Mouse (Mus musculus): Measurements from ENCODE around the gene Hist2h2bb. TPM values are rescaled to one million over a fixed set of nuclear protein-coding genes. Genes with fewer than 3 reads are reported as not detected.
"Not testable (repeated sequence)": the region's sequence is repeated elsewhere in the genome, so short reads cannot be mapped to it uniquely, and the experiment has no call there.

Hist2h2bb gene
- polyA plus RNA-seq, 1 experiment from 2014 or later: 7.7 TPM

DNA sequence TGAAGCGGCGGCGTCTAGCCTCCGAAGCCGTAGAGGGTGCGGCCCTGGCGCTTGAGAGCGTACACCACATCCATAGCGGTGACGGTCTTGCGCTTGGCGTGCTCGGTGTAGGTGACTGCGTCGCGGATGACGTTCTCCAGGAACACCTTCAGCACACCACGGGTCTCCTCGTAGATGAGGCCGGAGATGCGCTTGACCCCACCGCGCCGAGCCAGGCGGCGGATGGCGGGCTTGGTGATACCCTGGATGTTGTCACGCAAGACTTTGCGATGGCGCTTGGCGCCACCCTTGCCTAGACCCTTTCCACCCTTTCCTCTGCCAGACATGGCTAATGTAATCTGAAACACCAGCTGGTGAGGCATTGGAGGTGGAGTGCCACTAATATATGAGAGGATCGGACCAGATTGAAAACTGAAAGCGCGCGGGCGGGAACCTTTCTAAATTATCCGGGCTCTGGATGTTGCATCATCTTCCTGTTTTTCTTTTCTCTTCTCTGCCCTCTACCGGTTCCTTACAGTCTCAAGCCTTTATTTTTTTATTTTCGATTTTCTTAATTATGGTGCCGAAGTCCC is 6.5 kb upstream of the Hist2h2bb start, which contains the start of gene Hist2h4:
TSS of gene Hist2h4 (minus strand) at position 333 of the 572 bp plus-strand sequence.
- H3K36me3 ChIP-seq: no peaks in the 10 kb centered on the region
- under 1% methylated on average over 40 of the region's 40 CpGs for WGBS
- H3K27ac ChIP-seq: peak within 1 kb of the TSS; percentile 97
- H3K4me3 ChIP-seq: peak within 1 kb of the TSS; percentile 64
- H3K27me3 ChIP-seq (ENCODE audit: insufficient read depth, poor library complexity, severe bottlenecking): no peaks in the 10 kb centered on the region
- peak; percentile 98 for DNase-seq (ENCODE audit: low spot score)
- peaks cover 31% of the 10 kb centered on the region for H3K4me1 ChIP-seq
- H3K9me3 ChIP-seq: no peaks in the 10 kb centered on the region

DNA sequence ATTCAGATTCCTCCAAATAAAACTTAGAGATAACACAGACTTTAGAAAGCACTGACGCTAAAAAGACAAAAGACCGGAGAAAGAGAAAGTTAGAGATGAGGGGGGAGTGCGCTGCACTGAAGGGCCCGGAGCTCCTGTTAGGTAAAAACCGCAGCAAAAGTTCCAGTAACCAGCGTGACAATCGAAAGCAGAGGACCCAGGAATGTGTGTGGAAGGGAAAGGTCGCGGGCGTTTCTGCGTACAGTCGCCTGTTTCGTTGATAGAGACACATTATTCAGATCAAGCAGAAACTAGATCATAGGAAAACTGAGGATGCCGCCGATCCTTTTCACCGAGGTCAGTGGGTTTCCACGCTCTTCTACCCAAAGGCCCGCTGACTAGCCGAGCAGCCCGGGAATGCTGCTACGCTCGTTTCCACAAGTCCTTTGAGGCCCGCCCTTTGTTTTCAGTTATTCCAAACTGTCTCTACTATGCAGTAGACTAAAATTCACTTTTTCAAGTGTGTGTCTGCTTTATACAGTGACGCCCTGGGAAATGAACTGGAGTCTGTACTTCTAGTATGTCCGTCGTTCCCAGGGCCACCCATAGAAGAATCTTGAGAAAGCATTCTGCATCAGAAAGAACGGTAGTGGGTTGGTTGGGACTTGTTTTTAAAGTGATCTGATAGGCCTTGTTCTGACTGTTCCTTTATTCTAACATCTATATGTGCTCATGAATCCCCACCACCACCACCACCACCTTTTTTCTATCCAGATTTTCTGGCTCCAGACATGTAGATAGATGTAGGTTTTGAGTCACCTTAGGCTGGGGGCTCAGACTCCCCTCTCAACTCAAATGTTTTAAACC is 5.8 kb upstream of the Hist2h2bb start:
- Histone ChIP-seq H3K27ac (peak overlapping the region; percentile 97), H3K36me3 (no peaks in the 10 kb centered on the region), H3K9me3 (no peaks in the 10 kb centered on the region), H3K4me1 (peaks cover 32% of the 10 kb centered on the region), H3K27me3 (ENCODE audit: insufficient read depth, poor library complexity, severe bottlenecking) (no peaks in the 10 kb centered on the region), H3K4me3 (peak overlapping the region; percentile 64)
- DNase-seq (ENCODE audit: low spot score): peak; percentile 82
- WGBS: 13% methylated on average over 27 of the region's 27 CpGs

DNA sequence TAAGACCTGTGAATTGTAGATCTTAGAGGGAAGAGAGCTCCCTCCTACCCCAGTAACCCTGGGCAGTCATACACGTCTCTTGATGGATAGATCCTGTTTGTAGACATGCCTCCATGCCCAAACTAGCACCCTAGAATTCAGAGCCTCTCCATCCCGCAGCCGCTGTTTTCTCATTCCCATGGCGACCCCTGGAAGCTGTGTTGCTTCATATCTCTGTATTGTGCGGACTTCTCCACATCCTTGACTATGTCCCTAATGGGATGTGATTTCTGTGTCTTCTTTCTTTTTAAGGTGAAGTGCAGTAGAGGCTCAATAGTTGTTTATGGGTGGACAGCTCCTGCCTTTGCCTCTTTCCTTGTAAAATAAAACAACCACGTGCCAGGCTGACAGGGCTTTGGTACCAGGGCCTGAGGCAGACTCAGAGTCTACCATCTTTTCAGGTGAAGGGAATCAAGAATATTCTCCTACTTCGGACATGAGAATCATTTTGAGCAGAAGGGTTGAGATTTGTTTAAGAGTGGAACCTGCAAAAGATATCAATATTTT is 5.1 kb upstream of the Hist2h2bb start:
- no peaks in the 10 kb centered on the region for H3K36me3 ChIP-seq
- no peaks in the 10 kb centered on the region for H3K9me3 ChIP-seq
- H3K27me3 ChIP-seq (ENCODE audit: insufficient read depth, poor library complexity, severe bottlenecking): no peaks in the 10 kb centered on the region
- no peak for DNase-seq (ENCODE audit: low spot score)
- 78% methylated on average over 7 of the region's 7 CpGs for WGBS
- H3K4me1 ChIP-seq: peaks cover 32% of the 10 kb centered on the region
- H3K27ac ChIP-seq: peak overlapping the region; percentile 97
- peak overlapping the region; percentile 64 for H3K4me3 ChIP-seq

DNA sequence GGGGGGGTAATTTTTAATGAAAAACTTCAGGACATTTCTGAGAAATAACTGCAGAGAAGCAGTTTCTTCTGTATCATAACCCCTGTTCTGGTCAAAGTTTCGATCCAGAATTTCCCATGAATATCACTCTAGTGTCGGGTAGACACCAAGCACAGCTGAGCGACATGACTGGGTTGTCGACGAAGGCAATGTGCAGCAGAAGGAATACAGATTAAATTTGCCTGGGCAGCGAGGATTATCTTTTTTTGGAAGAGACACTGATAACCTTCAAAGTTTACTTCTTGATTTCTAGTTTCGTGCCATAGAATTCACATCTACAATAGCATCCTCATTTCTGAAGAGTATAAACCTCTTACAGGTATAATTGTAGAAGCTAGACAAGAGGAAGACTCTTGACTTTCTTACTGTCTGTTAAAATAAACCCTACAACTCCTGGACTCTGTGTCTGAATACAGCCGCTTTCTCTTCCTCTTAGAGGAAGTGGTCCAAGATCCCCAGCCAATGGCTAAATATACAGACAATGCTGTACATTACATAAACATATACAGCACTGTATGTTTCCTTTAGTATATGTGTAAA is 3.3 kb upstream of the Hist2h2bb start:
- H3K27me3 ChIP-seq (ENCODE audit: insufficient read depth, poor library complexity, severe bottlenecking): no peaks in the 10 kb centered on the region
- H3K9me3 ChIP-seq: no peaks in the 10 kb centered on the region
- WGBS: 63% methylated on average over 8 of the region's 8 CpGs
- H3K4me1 ChIP-seq: peaks cover 34% of the 10 kb centered on the region
- no peak for DNase-seq (ENCODE audit: low spot score)
- H3K4me3 ChIP-seq: no peak overlapping the region
- no peak overlapping the region; the same call in 1 of the 2 replicates for H3K27ac ChIP-seq
- no peaks in the 10 kb centered on the region for H3K36me3 ChIP-seq

DNA sequence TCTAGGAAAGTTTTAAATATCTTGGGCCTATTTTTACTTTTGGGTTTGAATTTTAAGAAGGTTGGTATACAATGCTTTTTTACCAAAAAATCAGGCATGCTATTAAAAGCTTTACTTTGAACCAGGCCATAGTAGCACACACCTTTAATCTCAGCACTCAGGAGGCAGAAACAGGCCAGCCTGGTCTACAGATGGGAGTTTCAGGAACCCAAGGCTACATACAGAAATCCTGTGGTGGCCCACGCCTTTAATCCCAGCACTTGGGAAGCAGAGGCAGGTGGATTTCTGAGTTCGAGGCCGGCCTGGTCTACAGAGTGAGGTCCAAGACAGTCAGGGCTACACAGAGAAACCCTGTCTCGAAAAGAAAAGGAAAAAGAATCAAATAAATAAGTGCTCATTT is 2.0 kb upstream of the Hist2h2bb start:
- Histone ChIP-seq H3K27me3 (ENCODE audit: insufficient read depth, poor library complexity, severe bottlenecking) (no peaks in the 10 kb centered on the region), H3K4me1 (peaks cover 23% of the 10 kb centered on the region), H3K4me3 (no peak overlapping the region), H3K36me3 (no peaks in the 10 kb centered on the region), H3K9me3 (no peaks in the 10 kb centered on the region), H3K27ac (peak overlapping the region; percentile 89)
- WGBS: 85% methylated on average over 4 of the region's 4 CpGs
- DNase-seq (ENCODE audit: low spot score): no peak

DNA sequence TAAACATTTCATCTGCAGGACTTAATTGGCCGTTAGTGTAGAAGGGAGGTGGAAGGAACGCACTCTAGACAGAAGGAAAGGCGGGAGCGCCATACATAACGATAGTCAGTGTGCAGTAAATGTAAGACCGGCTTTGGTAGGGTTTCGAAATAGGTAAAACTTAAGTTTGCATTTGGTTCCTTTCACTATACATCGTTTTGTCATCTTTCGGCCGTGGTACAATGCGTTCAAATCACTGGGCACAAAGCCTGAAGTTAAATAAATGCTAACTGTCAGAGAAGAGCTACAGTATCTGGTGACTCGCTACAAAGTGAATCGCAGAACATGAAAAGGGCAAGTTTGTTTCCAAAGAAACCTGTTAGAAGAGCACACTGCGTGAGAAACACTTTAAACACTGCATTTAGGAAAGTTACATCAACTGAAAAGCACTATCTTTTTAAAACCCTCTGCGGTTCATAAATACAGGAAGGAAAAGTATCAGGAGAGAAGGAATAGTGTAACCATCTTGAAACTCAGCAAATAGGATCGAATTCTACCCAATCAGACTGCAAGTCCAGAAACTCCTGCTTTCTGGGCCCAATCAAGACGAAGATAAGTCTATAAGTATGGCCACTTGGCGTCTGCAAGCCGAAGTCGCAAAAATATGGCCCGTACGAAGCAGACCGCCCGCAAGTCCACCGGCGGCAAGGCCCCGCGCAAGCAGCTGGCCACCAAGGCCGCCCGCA is 1.3 kb upstream of the Hist2h2bb start, which contains the start of gene Hist2h3b:
TSS of gene Hist2h3b (plus strand) at position 604 of the 725 bp plus-strand sequence.
- Histone ChIP-seq H3K4me3 (peak within 1 kb of the TSS; percentile 61), H3K27me3 (ENCODE audit: insufficient read depth, poor library complexity, severe bottlenecking) (no peaks in the 10 kb centered on the region), H3K36me3 (no peaks in the 10 kb centered on the region), H3K27ac (peak within 1 kb of the TSS; percentile 91), H3K4me1 (peaks cover 23% of the 10 kb centered on the region), H3K9me3 (no peaks in the 10 kb centered on the region)
- WGBS: 26% methylated on average over 30 of the region's 30 CpGs
- peak; percentile 92 for DNase-seq (ENCODE audit: low spot score)

DNA sequence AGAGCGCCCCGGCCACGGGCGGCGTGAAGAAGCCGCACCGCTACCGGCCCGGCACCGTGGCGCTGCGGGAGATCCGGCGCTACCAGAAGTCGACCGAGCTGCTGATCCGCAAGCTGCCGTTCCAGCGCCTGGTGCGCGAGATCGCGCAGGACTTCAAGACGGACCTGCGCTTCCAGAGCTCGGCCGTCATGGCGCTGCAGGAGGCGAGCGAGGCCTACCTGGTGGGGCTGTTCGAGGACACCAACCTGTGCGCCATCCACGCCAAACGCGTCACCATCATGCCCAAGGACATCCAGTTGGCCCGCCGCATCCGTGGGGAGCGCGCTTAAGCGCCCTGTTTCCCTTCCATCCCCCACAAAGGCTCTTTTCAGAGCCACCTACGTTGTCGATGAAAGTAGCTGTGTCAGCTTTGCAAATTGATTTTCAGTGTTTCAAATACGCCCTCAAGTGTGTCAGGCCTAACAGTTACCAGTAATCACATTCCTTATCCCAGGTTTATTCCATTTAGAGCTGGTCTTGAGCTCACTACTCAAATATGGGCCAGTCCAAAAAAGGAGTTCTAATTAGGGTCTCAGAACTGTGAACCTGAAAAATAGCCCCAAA is 675 bp upstream of the Hist2h2bb start:
- DNase-seq (ENCODE audit: low spot score): not testable (repeated sequence)
- WGBS: under 1% methylated on average over 16 of the region's 44 CpGs

DNA sequence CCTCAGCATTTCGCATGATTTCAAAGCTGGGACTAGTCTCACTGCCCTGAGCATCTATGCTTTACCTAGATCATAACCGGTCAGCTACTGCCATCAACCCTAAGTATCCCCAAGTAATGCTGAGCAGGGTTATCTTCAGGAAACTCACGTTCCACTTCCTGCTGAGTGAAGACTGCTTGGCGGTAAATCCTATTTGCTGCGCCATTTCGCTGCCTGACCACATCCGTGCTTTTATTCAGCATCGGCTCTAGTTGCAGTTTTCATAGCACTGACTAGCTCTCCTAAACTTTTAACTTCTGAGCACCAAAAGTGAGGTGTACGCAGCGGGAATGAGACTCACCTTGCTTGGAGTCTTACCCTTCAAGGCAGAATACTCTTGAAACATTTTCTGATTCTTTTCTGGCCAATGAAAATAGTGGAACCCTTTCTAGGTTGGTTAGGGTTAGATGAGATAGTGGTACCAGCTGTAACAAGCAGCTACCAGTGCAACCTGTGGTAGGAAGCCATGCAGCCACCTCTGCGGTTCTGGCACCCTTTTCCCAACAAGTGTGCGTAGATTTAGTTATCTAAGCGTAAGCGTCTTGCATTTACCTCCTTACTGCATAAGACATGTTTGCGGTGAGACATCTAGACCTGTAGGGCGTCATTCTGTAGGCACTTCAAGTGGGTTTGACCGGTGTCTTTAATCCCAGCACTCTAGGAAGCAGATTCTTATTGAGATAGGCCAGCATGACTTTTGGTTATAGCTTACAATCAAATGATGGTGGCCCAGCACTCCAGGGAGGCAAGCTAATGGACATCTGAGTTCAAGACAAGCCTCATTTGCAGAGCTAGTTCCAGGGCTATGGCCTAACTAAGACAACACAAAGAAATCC is 4.3 kb downstream of the Hist2h2bb start:
- H3K4me1 ChIP-seq: peaks cover 14% of the 10 kb centered on the region; the same call in 1 of the 2 replicates
- WGBS: 80% methylated on average over 17 of the region's 17 CpGs
- H3K9me3 ChIP-seq: no peaks in the 10 kb centered on the region
- no peak for DNase-seq (ENCODE audit: low spot score)
- no peaks in the 10 kb centered on the region for H3K27me3 ChIP-seq (ENCODE audit: insufficient read depth, poor library complexity, severe bottlenecking)
- H3K36me3 ChIP-seq: no peaks in the 10 kb centered on the region
- H3K4me3 ChIP-seq: no peak overlapping the region
- H3K27ac ChIP-seq: no peak overlapping the region

More for the DNA sequence above, 675 bp upstream of the Hist2h2bb start:
- peaks cover 19% of the 10 kb centered on the region for H3K4me1 ChIP-seq
- H3K9me3 ChIP-seq; H3K27me3 ChIP-seq (ENCODE audit: insufficient read depth, poor library complexity, severe bottlenecking); H3K36me3 ChIP-seq: not testable (repeated sequence)
- H3K4me3 ChIP-seq: peak overlapping the region; percentile 61
- H3K27ac ChIP-seq: peak overlapping the region; percentile 91

DNA sequence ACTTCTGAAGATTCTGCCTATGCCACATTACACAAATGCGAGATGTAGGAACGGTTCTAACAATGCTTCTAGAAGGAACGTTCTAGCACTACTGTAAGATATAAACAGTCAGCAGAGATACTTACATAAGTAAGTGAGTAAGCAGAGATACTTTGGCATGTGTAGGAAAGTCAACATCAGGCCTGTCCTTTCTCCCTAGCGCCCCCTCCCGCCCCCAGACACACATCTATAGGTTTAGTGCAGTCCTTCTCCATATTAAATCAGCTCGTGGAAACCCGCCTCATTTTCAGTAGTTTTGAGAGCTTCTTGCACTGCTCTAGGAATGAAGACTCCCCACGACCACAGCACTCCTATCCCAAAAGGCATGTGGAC is 7.9 kb downstream of the Hist2h2bb start:
- H3K27me3 ChIP-seq (ENCODE audit: insufficient read depth, poor library complexity, severe bottlenecking): peaks cover 12% of the 10 kb centered on the region; the same call in 1 of the 2 replicates
- peak overlapping the region; percentile 69 for H3K4me3 ChIP-seq
- peaks cover 12% of the 10 kb centered on the region; the same call in 1 of the 2 replicates for H3K4me1 ChIP-seq
- H3K9me3 ChIP-seq: no peaks in the 10 kb centered on the region
- peak overlapping the region; percentile 90 for H3K27ac ChIP-seq
- 13% methylated on average over 8 of the region's 8 CpGs for WGBS
- H3K36me3 ChIP-seq: no peaks in the 10 kb centered on the region
- no peak for DNase-seq (ENCODE audit: low spot score)

DNA sequence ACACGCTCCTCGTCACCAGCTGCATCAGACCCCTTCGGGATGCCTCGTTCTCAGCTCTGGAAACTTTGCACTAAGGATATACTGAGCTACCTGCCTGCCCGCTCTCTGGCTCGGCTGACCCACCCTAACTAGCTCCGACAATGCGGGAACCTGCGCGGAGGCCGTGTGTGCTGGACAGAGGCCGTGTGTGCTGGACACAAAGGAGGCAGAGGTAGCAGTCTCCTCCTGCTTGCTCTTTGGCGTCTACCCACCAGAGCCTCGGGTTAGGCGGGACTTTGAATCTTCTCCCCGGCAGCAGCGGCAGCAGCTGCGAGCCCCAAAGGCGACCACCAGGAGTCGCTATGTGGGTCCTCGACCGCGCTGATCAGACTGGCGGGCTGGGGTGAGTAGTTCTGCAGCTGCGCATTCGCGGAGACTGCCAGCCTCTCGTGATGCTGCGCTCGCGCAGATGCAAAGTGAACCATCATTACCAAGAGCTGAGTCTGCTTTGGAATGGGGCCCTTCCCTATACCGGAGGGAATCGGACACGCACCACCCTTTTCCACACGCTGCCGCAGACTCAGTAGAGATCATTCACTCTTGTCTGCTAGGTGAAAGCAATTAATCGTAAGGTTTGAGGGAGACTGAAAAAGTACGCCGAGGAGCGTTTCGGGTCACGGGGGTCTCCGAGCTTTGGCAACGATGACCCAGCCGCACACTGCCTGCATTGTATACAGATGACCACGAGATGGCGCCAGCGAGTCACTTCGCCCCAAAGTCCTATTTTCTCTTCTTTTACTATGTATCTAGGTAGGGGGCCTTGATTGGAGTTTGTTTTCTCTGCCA is 8.5 kb downstream of the Hist2h2bb start:
- Histone ChIP-seq H3K27me3 (ENCODE audit: insufficient read depth, poor library complexity, severe bottlenecking) (peaks cover 18% of the 10 kb centered on the region), H3K4me1 (peaks cover 12% of the 10 kb centered on the region; the same call in 1 of the 2 replicates)
- under 1% methylated on average over 49 of the region's 49 CpGs for WGBS

DNA sequence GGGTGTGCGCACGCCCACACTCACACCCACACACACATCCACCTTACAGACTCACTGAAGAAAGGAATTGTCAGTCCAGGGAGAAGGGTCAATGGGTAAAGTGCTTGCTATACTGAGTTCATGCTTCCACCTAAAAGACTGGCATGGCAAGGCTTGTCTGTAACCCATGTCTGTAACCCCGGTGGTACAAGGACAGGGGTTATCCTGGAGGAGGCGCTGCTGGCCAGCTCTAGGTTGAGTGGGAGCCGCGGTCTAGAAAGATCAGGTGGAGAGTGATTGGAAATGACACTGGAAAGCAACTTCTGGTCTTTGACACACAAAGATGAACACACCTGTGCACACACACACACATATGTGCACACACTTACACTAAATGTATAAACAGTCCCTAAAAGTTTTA is 11.1 kb downstream of the Hist2h2bb start:
- no peaks in the 10 kb centered on the region for H3K36me3 ChIP-seq
- no peak overlapping the region for H3K4me3 ChIP-seq
- peaks cover 25% of the 10 kb centered on the region for H3K4me1 ChIP-seq
- DNase-seq (ENCODE audit: low spot score): no peak
- H3K9me3 ChIP-seq: no peaks in the 10 kb centered on the region
- H3K27me3 ChIP-seq (ENCODE audit: insufficient read depth, poor library complexity, severe bottlenecking): peaks cover 34% of the 10 kb centered on the region
- H3K27ac ChIP-seq: no peak overlapping the region
- 57% methylated on average over 6 of the region's 6 CpGs for WGBS

More for the DNA sequence above, 8.5 kb downstream of the Hist2h2bb start:
- no peaks in the 10 kb centered on the region for H3K9me3 ChIP-seq
- DNase-seq (ENCODE audit: low spot score): peak; percentile 96
- H3K27ac ChIP-seq: peak overlapping the region; percentile 90
- peak overlapping the region; percentile 69 for H3K4me3 ChIP-seq
- no peaks in the 10 kb centered on the region for H3K36me3 ChIP-seq

Measured in heart, embryonic 10.5 days (tissue).